Mouse (Mus musculus): ENCODE measurements around the gene Kmt2d. TPM values are rescaled to one million over a fixed set of nuclear protein-coding genes. Genes with fewer than 3 reads are reported as not detected.
A peak's percentile ranks its signal among the peaks of the same experiment; 100 is the strongest.
"Not testable (repeated sequence)": the region's sequence is repeated elsewhere in the genome, so short reads cannot be mapped to it uniquely, and the experiment has no call there.

The Kmt2d gene
- polyA plus RNA-seq, 1 experiment from 2014 or later = 8.5 TPM

GRCm38 (mm10) chr15:98810212-98810611 is 60.8 kb downstream of the Kmt2d start:
- not testable (repeated sequence) for H3K27ac ChIP-seq (ENCODE audit: low read length); H3K9ac ChIP-seq (ENCODE audit: low read length); ATAC-seq (replicated peaks; ENCODE audit: extremely low read depth, insufficient read depth, low FRiP score); H3K9me3 ChIP-seq (replicated peaks; ENCODE audit: control insufficient read depth, low read length); H3K4me3 ChIP-seq (ENCODE audit: low read length); H3K4me2 ChIP-seq (ENCODE audit: low read depth, low read length)
- peaks cover 40% of the 10 kb centered on the region for H3K27me3 ChIP-seq (ENCODE audit: control insufficient read depth, insufficient read depth, low read length)
- peaks cover 24% of the 10 kb centered on the region for H3K36me3 ChIP-seq (ENCODE audit: control insufficient read depth, insufficient read depth)
- peaks cover 36% of the 10 kb centered on the region for H3K4me1 ChIP-seq (ENCODE audit: control insufficient read depth, insufficient read depth, low read length)
- 78% methylated on average over 6 of the region's 6 CpGs for WGBS

DNA sequence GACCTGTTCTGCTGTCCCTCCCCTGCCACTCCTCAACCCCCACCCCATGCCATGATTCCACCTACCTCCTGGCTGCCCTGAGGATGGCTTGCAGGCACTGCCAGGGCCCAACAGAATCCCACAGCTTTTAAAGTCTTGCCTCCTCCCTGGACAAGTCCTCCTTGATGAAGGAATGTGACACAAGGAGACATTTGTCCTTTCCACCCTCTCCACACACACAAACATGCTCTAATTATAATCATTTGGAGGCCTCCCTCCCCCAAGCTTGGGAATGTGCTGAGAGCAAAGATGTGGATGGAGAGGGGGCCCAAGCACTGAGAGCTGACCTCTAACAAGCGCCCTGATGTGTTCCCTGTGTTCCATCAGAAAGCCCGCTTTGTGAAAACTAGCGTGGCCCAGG is 61.6 kb downstream of the Kmt2d start, which contains the start of gene Ddn:
TSS of gene Ddn (minus strand) at position 101 of the 400 bp plus-strand sequence.
- ATAC-seq (replicated peaks; ENCODE audit: extremely low read depth, insufficient read depth, low FRiP score) = no peak
- no peak within 1 kb of the TSS for H3K9ac ChIP-seq (ENCODE audit: low read length)
- H3K4me1 ChIP-seq (ENCODE audit: control insufficient read depth, insufficient read depth, low read length) = peaks cover 36% of the 10 kb centered on the region

DNA sequence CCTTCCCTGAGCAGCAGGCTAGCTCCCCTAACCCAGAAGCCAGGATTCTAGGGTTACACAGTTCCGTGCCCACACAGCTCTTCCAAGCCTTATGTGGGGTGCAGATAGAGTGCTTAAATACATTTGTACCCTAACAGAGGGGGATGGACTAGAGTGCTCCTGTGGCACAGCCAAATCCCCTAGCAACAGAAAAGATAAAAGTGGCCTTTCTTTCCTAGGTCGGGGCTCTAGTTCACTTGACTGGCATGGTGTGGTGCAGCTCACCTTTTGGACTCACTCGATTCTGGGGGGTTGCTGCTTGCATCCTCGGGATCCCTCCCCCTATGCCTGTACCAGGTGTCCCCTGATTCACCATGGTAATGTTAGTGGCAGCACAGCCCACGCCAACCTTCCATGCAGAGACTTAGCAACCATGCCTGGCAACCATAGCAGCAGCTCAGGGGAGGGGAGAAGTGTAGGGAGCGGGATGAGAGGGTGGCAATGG is 62.3 kb downstream of the Kmt2d start:
- Histone ChIP-seq H3K4me1 (ENCODE audit: control insufficient read depth, insufficient read depth, low read length) (peaks cover 39% of the 10 kb centered on the region), H3K4me3 (ENCODE audit: low read length) (peak overlapping the region; percentile 46)
- 12% methylated on average over 6 of the region's 6 CpGs for WGBS

More for the DNA sequence above, 61.6 kb downstream of the Kmt2d start, which contains the start of gene Ddn:
- H3K27ac ChIP-seq (ENCODE audit: low read length) = no peak within 1 kb of the TSS
- H3K36me3 ChIP-seq (ENCODE audit: control insufficient read depth, insufficient read depth) = peaks cover 19% of the 10 kb centered on the region
- H3K27me3 ChIP-seq (ENCODE audit: control insufficient read depth, insufficient read depth, low read length) = peaks cover 48% of the 10 kb centered on the region
- peak within 1 kb of the TSS; percentile 68 for H3K4me2 ChIP-seq (ENCODE audit: low read depth, low read length)
- H3K9me3 ChIP-seq (replicated peaks; ENCODE audit: control insufficient read depth, low read length) = no peaks in the 10 kb centered on the region
- H3K4me3 ChIP-seq (ENCODE audit: low read length) = peak within 1 kb of the TSS; percentile 46
- WGBS = 31% methylated on average over 3 of the region's 3 CpGs

DNA sequence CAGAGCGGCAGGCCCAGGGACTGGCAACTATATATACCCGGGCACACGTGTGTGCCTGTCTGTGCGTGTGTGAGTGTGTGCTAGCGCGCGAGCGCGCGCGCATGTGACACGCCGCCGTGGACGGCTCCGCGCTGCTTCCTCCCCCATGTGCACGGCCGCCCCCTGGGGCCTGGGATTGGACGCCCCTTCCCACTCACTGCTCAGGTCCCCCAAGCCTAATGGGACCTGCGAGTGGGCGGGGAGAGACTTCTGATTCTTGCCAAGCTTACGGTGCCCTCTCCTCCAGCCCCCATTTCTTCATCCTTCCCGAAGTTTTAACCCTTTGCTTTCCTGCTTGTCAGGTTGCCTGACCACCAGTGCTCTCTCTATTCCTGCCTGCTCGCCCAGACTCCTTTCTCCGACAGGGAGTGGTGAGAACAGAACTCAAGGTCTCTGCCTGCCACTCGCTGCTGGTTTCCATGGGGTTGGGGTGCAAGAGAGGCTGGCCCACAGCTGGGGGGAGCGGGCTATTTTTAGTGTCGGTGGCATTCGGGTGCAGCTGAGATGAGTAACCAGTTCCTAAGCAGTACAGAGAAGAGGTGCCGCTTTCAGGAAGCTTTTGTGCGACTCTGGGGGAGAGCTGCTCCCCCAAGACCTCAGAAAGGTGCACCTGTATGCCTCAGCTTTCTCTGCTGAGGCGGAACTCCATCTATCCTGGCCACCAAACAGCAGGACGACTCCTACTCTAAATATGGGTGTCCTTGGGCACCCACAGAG is 62.9 kb downstream of the Kmt2d start:
- peak; percentile 24; the same call in 1 of the 2 replicates for ATAC-seq (replicated peaks; ENCODE audit: extremely low read depth, insufficient read depth, low FRiP score)
- Histone ChIP-seq H3K27me3 (ENCODE audit: control insufficient read depth, insufficient read depth, low read length) (peaks cover 60% of the 10 kb centered on the region), H3K4me1 (ENCODE audit: control insufficient read depth, insufficient read depth, low read length) (peaks cover 44% of the 10 kb centered on the region), H3K9me3 (replicated peaks; ENCODE audit: control insufficient read depth, low read length) (no peaks in the 10 kb centered on the region), H3K27ac (ENCODE audit: low read length) (no peak overlapping the region), H3K4me3 (ENCODE audit: low read length) (peak overlapping the region; percentile 46), H3K4me2 (ENCODE audit: low read depth, low read length) (peak overlapping the region; percentile 68), H3K36me3 (ENCODE audit: control insufficient read depth, insufficient read depth) (peaks cover 8% of the 10 kb centered on the region), H3K9ac (ENCODE audit: low read length) (peak overlapping the region; percentile 35)
- WGBS = under 1% methylated on average over 30 of the region's 34 CpGs

More for the DNA sequence above, 62.3 kb downstream of the Kmt2d start:
- H3K4me2 ChIP-seq (ENCODE audit: low read depth, low read length) = peak overlapping the region; percentile 68
- no peak overlapping the region for H3K9ac ChIP-seq (ENCODE audit: low read length)
- no peak overlapping the region for H3K27ac ChIP-seq (ENCODE audit: low read length)
- no peak for ATAC-seq (replicated peaks; ENCODE audit: extremely low read depth, insufficient read depth, low FRiP score)
- H3K27me3 ChIP-seq (ENCODE audit: control insufficient read depth, insufficient read depth, low read length) = peaks cover 54% of the 10 kb centered on the region
- no peaks in the 10 kb centered on the region for H3K9me3 ChIP-seq (replicated peaks; ENCODE audit: control insufficient read depth, low read length)
- H3K36me3 ChIP-seq (ENCODE audit: control insufficient read depth, insufficient read depth) = peaks cover 13% of the 10 kb centered on the region

GRCm38 (mm10) chr15:98806809-98807770 is 63.9 kb downstream of the Kmt2d start:
- Histone ChIP-seq H3K27ac (ENCODE audit: low read length) (no peak overlapping the region), H3K9me3 (replicated peaks; ENCODE audit: control insufficient read depth, low read length) (no peaks in the 10 kb centered on the region), H3K27me3 (ENCODE audit: control insufficient read depth, insufficient read depth, low read length) (peaks cover 70% of the 10 kb centered on the region), H3K4me2 (ENCODE audit: low read depth, low read length) (peak overlapping the region; percentile 68), H3K36me3 (ENCODE audit: control insufficient read depth, insufficient read depth) (0 out of 2 replicates have a peak, but pooled peaks cover 3% of the 10 kb centered on the region), H3K4me3 (ENCODE audit: low read length) (peak overlapping the region; percentile 46), H3K4me1 (ENCODE audit: control insufficient read depth, insufficient read depth, low read length) (peaks cover 45% of the 10 kb centered on the region), H3K9ac (ENCODE audit: low read length) (peak overlapping the region; percentile 55)
- no peak for ATAC-seq (replicated peaks; ENCODE audit: extremely low read depth, insufficient read depth, low FRiP score)
- WGBS = 1% methylated on average over 56 of the region's 58 CpGs

GRCm38 (mm10) chr15:98806071-98806808 is 64.8 kb downstream of the Kmt2d start:
- WGBS = 18% methylated on average over 30 of the region's 30 CpGs
- Histone ChIP-seq H3K4me1 (ENCODE audit: control insufficient read depth, insufficient read depth, low read length) (peaks cover 45% of the 10 kb centered on the region), H3K27me3 (ENCODE audit: control insufficient read depth, insufficient read depth, low read length) (peaks cover 78% of the 10 kb centered on the region), H3K4me3 (ENCODE audit: low read length) (peak overlapping the region; percentile 60), H3K36me3 (ENCODE audit: control insufficient read depth, insufficient read depth) (0 out of 2 replicates have a peak, but pooled peaks cover under 1% of the 10 kb centered on the region), H3K9ac (ENCODE audit: low read length) (no peak overlapping the region; the same call in 1 of the 2 replicates), H3K27ac (ENCODE audit: low read length) (no peak overlapping the region), H3K9me3 (replicated peaks; ENCODE audit: control insufficient read depth, low read length) (no peaks in the 10 kb centered on the region), H3K4me2 (ENCODE audit: low read depth, low read length) (peak overlapping the region; percentile 87)
- ATAC-seq (replicated peaks; ENCODE audit: extremely low read depth, insufficient read depth, low FRiP score) = no peak

- peak overlapping the region; percentile 87 for H3K4me2 ChIP-seq (ENCODE audit: low read depth, low read length)
- 0 out of 2 replicates have a peak, but pooled peaks have one; percentile 37 for ATAC-seq (replicated peaks; ENCODE audit: extremely low read depth, insufficient read depth, low FRiP score)
- H3K9ac ChIP-seq (ENCODE audit: low read length) = peak overlapping the region; percentile 74
- H3K4me3 ChIP-seq (ENCODE audit: low read length) = peak overlapping the region; percentile 60
- H3K27ac ChIP-seq (ENCODE audit: low read length) = no peak overlapping the region
- H3K4me1 ChIP-seq (ENCODE audit: control insufficient read depth, insufficient read depth, low read length) = peaks cover 45% of the 10 kb centered on the region
- WGBS = 2% methylated on average over 64 of the region's 64 CpGs
- no peaks in the 10 kb centered on the region for H3K36me3 ChIP-seq (ENCODE audit: control insufficient read depth, insufficient read depth)
- no peaks in the 10 kb centered on the region for H3K9me3 ChIP-seq (replicated peaks; ENCODE audit: control insufficient read depth, low read length)
- H3K27me3 ChIP-seq (ENCODE audit: control insufficient read depth, insufficient read depth, low read length) = peaks cover 86% of the 10 kb centered on the region
Observed at GRCm38 (mm10) chr15:98805324-98806040, 65.5 kb downstream of the Kmt2d start.

DNA sequence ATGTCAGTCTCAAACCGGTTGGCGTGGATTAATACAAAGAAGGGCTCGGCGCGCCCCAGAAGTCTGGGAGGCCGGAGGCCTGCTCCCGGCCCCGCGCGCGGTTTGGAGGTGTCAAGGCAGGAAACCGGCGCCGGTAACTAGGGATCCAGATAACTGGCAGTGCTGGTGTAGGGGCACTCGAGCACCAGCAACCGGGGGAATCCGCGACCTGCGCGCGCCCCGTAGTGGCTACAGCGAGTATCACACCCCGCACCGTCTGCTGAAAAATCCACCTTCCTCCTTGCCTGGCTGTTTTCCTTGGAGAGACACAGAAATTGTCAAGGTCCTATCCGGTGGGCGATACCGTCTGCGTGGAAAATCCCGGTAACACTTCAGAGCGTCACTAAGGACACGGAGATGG is 67.0 kb downstream of the Kmt2d start:
- H3K4me2 ChIP-seq (ENCODE audit: low read depth, low read length) = peak overlapping the region; percentile 57
- H3K27ac ChIP-seq (ENCODE audit: low read length) = no peak overlapping the region
- ATAC-seq (replicated peaks; ENCODE audit: extremely low read depth, insufficient read depth, low FRiP score) = peak; percentile 34; the same call in 1 of the 2 replicates
- H3K4me1 ChIP-seq (ENCODE audit: control insufficient read depth, insufficient read depth, low read length) = peaks cover 37% of the 10 kb centered on the region
- 1% methylated on average over 32 of the region's 32 CpGs for WGBS
- H3K9ac ChIP-seq (ENCODE audit: low read length) = no peak overlapping the region
- H3K4me3 ChIP-seq (ENCODE audit: low read length) = peak overlapping the region; percentile 38
- peaks cover 91% of the 10 kb centered on the region for H3K27me3 ChIP-seq (ENCODE audit: control insufficient read depth, insufficient read depth, low read length)
- H3K36me3 ChIP-seq (ENCODE audit: control insufficient read depth, insufficient read depth) = no peaks in the 10 kb centered on the region
- no peaks in the 10 kb centered on the region for H3K9me3 ChIP-seq (replicated peaks; ENCODE audit: control insufficient read depth, low read length)

All from heart, embryonic 16.5 days (tissue).